Mouse (Mus musculus): ENCODE measurements around the gene Atg5.

DNA sequence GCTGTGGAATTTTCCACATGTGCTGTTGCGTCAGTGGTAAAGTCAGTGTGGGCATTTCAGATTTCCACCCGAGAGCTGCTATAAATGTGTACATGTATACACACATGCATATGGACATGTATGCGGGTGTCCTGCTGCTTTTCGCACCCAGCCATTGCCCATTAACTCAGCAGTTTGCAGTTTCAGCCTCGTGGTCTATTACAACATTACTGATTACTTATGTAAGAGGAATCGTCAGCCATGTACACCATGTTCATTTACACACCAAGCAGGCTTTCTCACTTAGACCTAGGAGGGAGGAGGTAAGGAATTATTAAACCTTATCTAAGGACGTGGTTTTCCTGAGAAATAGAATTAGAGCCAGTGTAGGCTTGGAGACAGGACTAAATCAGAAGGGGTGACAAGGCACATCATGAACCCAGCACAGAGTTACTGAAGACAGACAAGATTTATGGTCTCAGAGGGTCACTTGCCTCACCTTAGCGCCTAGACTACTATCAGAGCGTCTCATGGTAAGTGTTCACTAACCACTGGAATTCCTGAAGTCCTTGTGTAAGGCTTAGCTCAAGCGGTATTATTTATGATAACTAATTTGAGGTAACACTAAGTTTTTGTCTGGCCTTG is 79.5 kb downstream of the Atg5 start:
- TF ChIP-seq CTCF (IDR thresholded peaks at IDR 0.05; ENCODE audit: extremely low read depth, insufficient read depth, low read length), result no peak
- TF ChIP-seq POLR2A (IDR thresholded peaks at IDR 0.05; ENCODE audit: extremely low read depth, insufficient read depth, low read length), result no peak
